Mouse (Mus musculus) adrenal gland, postnatal 0 days (tissue): Measurements from ENCODE around the gene Rbm7. TPM values are rescaled to one million over a fixed set of nuclear protein-coding genes. Genes with fewer than 3 reads are reported as not detected.

Experiments used
- microRNA-seq: library from miRNA; unstranded; fragments of <30 nt; microRNA quantifications from one replicate; pipeline ENCODE4, GENCODE M21; 2016; ENCODE audit warnings: borderline replicate concordance; ENCODE audit not compliant: insufficient number of aligned reads
- polyA plus RNA-seq: library from polyadenylated mRNA; unstranded; fragments of >200 nt; fragmentation: Nextera tagmentation; extraction: Ambion mirVana; gene quantifications from 2 replicates; pipeline ENCODE4 v1.2.1, GENCODE M21; 2015

Rbm7 gene
- 176 and 186 TPM in 2 replicates for polyA plus RNA-seq

DNA sequence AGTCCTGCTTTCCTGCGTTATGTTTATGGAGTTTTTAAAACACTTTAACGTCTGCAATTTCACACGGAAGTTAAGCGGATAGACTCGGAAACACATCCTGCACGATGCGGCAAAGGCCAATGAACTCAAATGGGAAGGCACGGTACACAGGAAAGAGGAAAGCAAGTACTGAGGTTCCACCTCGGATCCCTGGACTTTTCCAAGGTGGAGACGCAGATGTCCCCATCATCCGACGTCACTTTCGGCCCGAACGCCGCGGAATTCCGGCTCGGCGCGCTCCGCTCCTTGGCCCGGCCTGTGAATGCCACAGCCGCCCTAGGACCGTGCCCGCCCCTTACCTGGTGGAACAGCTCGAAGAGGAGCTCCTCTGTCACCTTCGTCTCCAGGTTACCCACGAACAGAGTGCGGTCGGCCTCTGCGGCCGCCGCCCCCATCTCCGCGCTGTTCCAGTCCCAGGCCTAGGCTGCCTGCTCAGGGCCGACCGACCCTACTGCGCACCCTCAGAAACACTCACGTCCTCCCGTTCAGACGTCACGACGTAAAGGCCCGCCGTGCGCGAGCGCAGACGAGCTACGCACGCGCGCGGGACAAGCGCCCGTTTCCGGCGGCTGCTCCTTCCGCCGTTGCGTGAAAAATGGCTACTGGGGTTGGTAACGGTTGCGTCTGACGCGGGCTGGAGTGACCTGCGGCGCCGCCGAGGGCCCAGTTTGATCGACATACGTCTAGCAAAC, at the start of gene Rbm7, which contains the start of gene Gm5617:
TSS of gene Rbm7 (minus strand) at position 483 of the 731 bp plus-strand sequence.
TSS of gene Gm5617 (plus strand) at position 626 of the 731 bp plus-strand sequence.

DNA sequence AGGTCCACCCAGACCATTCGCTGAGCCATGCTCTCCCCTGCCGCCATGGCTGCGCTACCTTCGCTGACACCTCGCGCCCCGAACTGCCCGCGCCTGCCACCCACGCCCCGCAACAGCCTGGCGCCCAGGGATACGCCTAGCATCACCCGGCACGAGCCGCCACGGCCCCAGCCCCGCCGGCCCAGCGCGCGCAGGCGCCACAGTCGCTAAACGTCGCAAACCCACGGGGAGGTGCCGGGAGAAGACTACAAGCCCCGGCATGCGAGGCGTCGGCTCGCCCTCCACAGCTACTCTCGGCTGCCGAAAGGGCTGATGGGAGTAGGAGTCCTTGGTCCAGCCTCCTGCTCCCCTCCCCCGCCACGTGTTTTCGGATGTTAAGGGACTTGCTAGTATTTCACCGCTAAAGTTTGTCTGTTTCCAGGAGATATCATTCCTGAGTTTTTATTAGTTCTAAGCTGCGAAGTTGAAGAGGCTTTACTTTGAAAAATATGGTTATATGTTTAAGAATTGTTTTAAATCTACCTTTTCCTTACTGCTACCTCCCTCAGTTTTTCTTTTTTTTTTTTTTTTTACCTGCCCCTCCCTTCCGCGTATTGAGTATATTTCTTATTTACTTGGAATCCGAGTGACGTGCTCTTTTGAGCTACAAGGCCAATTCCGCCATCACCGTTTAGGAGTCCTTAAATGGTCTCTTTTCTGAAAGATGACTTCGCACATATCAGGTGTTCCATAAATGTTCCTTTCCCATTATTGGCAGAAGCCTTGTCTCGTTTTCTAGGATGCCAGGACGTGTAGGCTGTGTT, 14.5 kb downstream of the Rbm7 start, which contains the start of gene Rexo2:
TSS of gene Rexo2 (minus strand) at position 213 of the 803 bp plus-strand sequence.

Small RNA genes lying within 50 kb of the gene (microRNA-seq; reads per million reads assigned to microRNA genes)
- not detected for gene Gm23653

Other genes starting within 250 kb of the Rbm7 start
- gene Nxpe2, start 141.8 kb downstream of the Rbm7 start, polyA plus RNA-seq: 5.5 and 11.0 TPM in 2 replicates
- gene Rexo2, start 14.7 kb downstream of the Rbm7 start, polyA plus RNA-seq: 107 and 108 TPM in 2 replicates
- 83.2 and 110 TPM in 2 replicates for gene Gm5617, start 143 bp upstream of the Rbm7 start, polyA plus RNA-seq
- gene Nnmt, start 109.9 kb upstream of the Rbm7 start, polyA plus RNA-seq: 7.8 and 8.7 TPM in 2 replicates